Mouse (Mus musculus) liver, embryonic 16.5 days (tissue): ENCODE measurements around the gene Batf3. TPM values are rescaled to one million over a fixed set of nuclear protein-coding genes. Genes with fewer than 3 reads are reported as not detected.

Experiments
- ATAC-seq: fragments of 200-750 bp; cut with Nextera tagmentation; 2 replicates; pipeline ENCODE4 v1.8.0; 2017; ENCODE audit warnings: low read depth, mild to moderate bottlenecking, moderate number of reproducible peaks, moderate library complexity
- H3K27ac ChIP-seq: fragments of 300-500 bp; sonication (generic); 2 replicates; pipeline ENCODE4 v1.5.1; 2014; ENCODE audit warnings: mild to moderate bottlenecking, low read length
- H3K27me3 ChIP-seq: fragments of 300-500 bp; sonication (generic); 2 replicates; pipeline ENCODE4 v1.6.1; 2014; ENCODE audit warnings: low read depth, low read length, mixed read lengths; ENCODE audit not compliant: control insufficient read depth, insufficient read depth
- H3K36me3 ChIP-seq: fragments of 300-500 bp; sonication (generic); 2 replicates; pipeline ENCODE4 v1.6.1; 2014; ENCODE audit warnings: mild to moderate bottlenecking; ENCODE audit not compliant: control insufficient read depth, insufficient read depth
- H3K4me1 ChIP-seq: fragments of 300-500 bp; sonication (generic); 2 replicates; pipeline ENCODE4 v1.6.1; 2014; ENCODE audit warnings: low read depth, low read length, mixed read lengths; ENCODE audit not compliant: control insufficient read depth
- H3K4me2 ChIP-seq: fragments of 300-500 bp; sonication (generic); 2 replicates; pipeline ENCODE4 v1.6.1; 2014; ENCODE audit warnings: low read depth, low read length, mixed read lengths
- H3K4me3 ChIP-seq: fragments of 300-500 bp; sonication (generic); 2 replicates; pipeline ENCODE4 v1.5.1; 2014; ENCODE audit warnings: low read depth, mild to moderate bottlenecking, low read length
- H3K9ac ChIP-seq: fragments of 300-500 bp; sonication (generic); 2 replicates; pipeline ENCODE4 v1.6.1; 2014; ENCODE audit warnings: low read depth, low read length
- H3K9me3 ChIP-seq: fragments of 300-500 bp; sonication (generic); replicated peaks from 2 replicates; pipeline ENCODE4 v1.6.1; 2016; ENCODE audit warnings: low read length; ENCODE audit not compliant: control insufficient read depth
- WGBS: fragments of 180-500 bp; shearing (Covaris S2); extraction: QIAGEN DNeasy Blood & Tissue Kit; methylation state at CpG from one replicate; pipeline ENCODE4 v1.1.7; 2014; ENCODE audit not compliant: insufficient replicate concordance; 5-methylcytosine and 5-hydroxymethylcytosine counted together
- polyA plus RNA-seq: library from polyadenylated mRNA; unstranded; fragments of >200 nt; fragmentation: Nextera tagmentation; extraction: Ambion mirVana; gene quantifications from 2 replicates; pipeline ENCODE4 v1.2.1, GENCODE M21; 2015

The Batf3 gene
- polyA plus RNA-seq, 1 experiment from 2014 or later: 1.5 TPM

- peak; percentile 58 for ATAC-seq
- no peaks in the 10 kb centered on the region; the same call in 1 of the 2 replicates for H3K4me1 ChIP-seq
- no peaks in the 10 kb centered on the region for H3K36me3 ChIP-seq
- 0 out of 2 replicates have a peak overlapping the region, but pooled peaks have one; percentile 10 for H3K4me2 ChIP-seq
- H3K9me3 ChIP-seq: no peaks in the 10 kb centered on the region
- no peaks in the 10 kb centered on the region for H3K27me3 ChIP-seq
- peak overlapping the region; percentile 65 for H3K27ac ChIP-seq
- WGBS: 12% methylated on average over 8 of the region's 8 CpGs
- H3K4me3 ChIP-seq: no peak overlapping the region
- no peak overlapping the region for H3K9ac ChIP-seq
These were observed 13.5 kb downstream of the Batf3 start for GRCm38 (mm10) chr1:191111146-191111545.

- H3K27me3 ChIP-seq: no peaks in the 10 kb centered on the region
- no peak overlapping the region for H3K9ac ChIP-seq
- WGBS: 35% methylated on average over 7 of the region's 7 CpGs
- ATAC-seq: no peak
- H3K36me3 ChIP-seq: no peaks in the 10 kb centered on the region
- no peak overlapping the region for H3K4me2 ChIP-seq
- no peak overlapping the region for H3K27ac ChIP-seq
- no peaks in the 10 kb centered on the region for H3K9me3 ChIP-seq
- H3K4me3 ChIP-seq: no peak overlapping the region
- H3K4me1 ChIP-seq: peaks cover 3% of the 10 kb centered on the region
These were observed 17.2 kb downstream of the Batf3 start for GRCm38 (mm10) chr1:191114868-191115267.

DNA sequence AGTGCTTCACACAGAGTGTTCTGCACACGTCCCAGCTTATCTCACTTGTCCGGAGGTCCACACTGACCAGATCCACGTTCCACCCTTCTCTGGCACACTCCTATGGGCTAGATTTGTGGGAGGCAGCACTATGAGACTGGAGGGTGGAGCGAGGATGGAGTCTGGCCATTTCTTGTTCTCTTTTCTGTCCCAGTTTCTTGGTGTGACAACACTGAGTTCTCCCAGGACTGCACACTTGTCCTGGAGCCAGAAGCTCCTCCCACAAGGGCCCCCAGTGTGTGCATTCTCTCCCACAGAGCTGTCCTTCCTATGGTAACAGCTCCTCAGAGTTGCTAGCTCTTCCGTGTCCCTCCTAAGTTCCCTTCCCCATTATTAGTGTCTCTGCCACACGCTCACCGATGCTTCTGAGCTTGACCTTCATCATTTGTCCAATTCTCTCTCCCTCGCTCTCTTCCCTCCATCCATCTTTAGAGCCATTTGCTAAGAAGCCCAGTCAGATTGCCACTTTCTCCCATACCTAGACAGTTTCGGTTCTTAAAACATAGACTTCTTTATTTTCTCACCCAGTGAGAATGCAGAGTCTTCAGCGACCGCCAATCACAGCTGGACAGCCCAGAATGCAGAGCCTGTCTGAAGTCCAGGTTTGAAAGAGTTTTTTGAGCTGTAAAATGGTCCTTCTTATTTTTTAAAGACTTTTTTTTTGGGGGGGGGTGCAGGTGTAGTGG, 18.0 kb downstream of the Batf3 start:
- no peak overlapping the region for H3K9ac ChIP-seq
- no peak overlapping the region for H3K4me2 ChIP-seq
- no peak overlapping the region for H3K27ac ChIP-seq
- no peak for ATAC-seq
- peaks cover 3% of the 10 kb centered on the region for H3K4me1 ChIP-seq
- no peak overlapping the region for H3K4me3 ChIP-seq
- H3K9me3 ChIP-seq: no peaks in the 10 kb centered on the region
- 58% methylated on average over 11 of the region's 11 CpGs for WGBS
- H3K36me3 ChIP-seq: no peaks in the 10 kb centered on the region
- no peaks in the 10 kb centered on the region for H3K27me3 ChIP-seq

DNA sequence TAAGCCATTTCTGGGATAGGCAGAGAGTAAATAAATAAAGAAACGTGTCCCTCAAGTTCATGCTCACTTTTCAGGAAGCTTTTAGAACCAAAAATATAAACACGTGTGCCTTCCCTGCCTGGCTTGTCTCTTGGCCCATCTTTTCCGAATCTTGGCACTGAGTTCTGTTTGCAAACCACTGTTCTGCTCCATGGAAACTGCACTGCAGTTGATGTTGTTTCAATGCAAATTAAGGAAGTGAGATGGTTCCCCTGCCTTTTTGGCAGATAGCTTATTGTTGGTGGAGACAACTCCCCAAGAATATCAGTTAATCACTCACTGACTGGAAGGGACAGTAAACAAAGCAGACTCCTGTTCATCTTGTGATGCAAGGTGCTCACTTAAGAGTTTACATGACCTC, 25.1 kb downstream of the Batf3 start:
- Histone ChIP-seq H3K36me3 (no peaks in the 10 kb centered on the region), H3K27ac (no peak overlapping the region), H3K27me3 (peaks cover 6% of the 10 kb centered on the region), H3K4me1 (peaks cover 3% of the 10 kb centered on the region), H3K4me3 (no peak overlapping the region), H3K4me2 (no peak overlapping the region), H3K9me3 (no peaks in the 10 kb centered on the region), H3K9ac (no peak overlapping the region)
- no peak for ATAC-seq
- WGBS: 42% methylated on average over 3 of the region's 3 CpGs

GRCm38 (mm10) chr1:191123696-191124095, 26.0 kb downstream of the Batf3 start:
- no peak for ATAC-seq
- peaks cover 2% of the 10 kb centered on the region for H3K4me1 ChIP-seq
- H3K27me3 ChIP-seq: peaks cover 6% of the 10 kb centered on the region
- H3K4me3 ChIP-seq: no peak overlapping the region
- H3K36me3 ChIP-seq: no peaks in the 10 kb centered on the region
- no peak overlapping the region for H3K27ac ChIP-seq
- 56% methylated on average over 2 of the region's 2 CpGs for WGBS
- H3K4me2 ChIP-seq: no peak overlapping the region
- no peak overlapping the region for H3K9ac ChIP-seq
- no peaks in the 10 kb centered on the region for H3K9me3 ChIP-seq

- Histone ChIP-seq H3K27me3 (peaks cover 6% of the 10 kb centered on the region), H3K36me3 (no peaks in the 10 kb centered on the region), H3K4me3 (no peak overlapping the region), H3K4me2 (no peak overlapping the region), H3K4me1 (no peaks in the 10 kb centered on the region; the same call in 1 of the 2 replicates), H3K9ac (no peak overlapping the region), H3K27ac (no peak overlapping the region), H3K9me3 (no peaks in the 10 kb centered on the region)
- 39% methylated on average over 4 of the region's 4 CpGs for WGBS
- ATAC-seq: no peak
These were observed 26.6 kb downstream of the Batf3 start for GRCm38 (mm10) chr1:191124288-191124687.

GRCm38 (mm10) chr1:191125811-191126638, 28.4 kb downstream of the Batf3 start:
- H3K9me3 ChIP-seq: no peaks in the 10 kb centered on the region
- no peak overlapping the region for H3K27ac ChIP-seq
- peak overlapping the region; percentile 46 for H3K4me3 ChIP-seq
- peaks cover 6% of the 10 kb centered on the region for H3K27me3 ChIP-seq
- H3K4me1 ChIP-seq: no peaks in the 10 kb centered on the region; the same call in 1 of the 2 replicates
- H3K4me2 ChIP-seq: peak overlapping the region; percentile 63
- WGBS: 7% methylated on average over 38 of the region's 38 CpGs
- 0 out of 2 replicates have a peak overlapping the region, but pooled peaks have one; percentile 44 for H3K9ac ChIP-seq
- ATAC-seq: peak; percentile 72
- H3K36me3 ChIP-seq: no peaks in the 10 kb centered on the region

DNA sequence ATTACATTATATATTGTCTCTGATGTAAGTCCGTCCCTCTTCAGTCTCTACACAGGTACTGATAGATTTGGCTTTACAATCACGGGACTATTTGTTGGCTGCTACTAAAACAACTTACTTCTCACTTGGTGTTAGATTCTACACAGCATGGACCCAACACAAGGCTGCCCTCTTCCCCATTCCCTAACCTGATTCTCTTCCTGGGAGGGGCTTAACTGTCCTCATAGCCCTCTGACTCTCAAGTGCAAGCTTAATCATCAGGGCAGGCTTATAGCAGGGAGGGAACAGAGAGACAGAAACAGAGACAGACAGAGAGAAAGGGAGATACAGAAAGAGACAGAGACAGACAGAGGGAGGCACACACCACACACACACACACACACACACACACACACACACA, 34.0 kb downstream of the Batf3 start:
- Histone ChIP-seq H3K9me3 (no peaks in the 10 kb centered on the region), H3K4me2 (no peak overlapping the region), H3K27ac (no peak overlapping the region), H3K36me3 (no peaks in the 10 kb centered on the region), H3K27me3 (no peaks in the 10 kb centered on the region), H3K9ac (no peak overlapping the region), H3K4me3 (no peak overlapping the region), H3K4me1 (peaks cover 4% of the 10 kb centered on the region)
- 53% methylated on average over 2 of the region's 2 CpGs for WGBS
- ATAC-seq: no peak

GRCm38 (mm10) chr1:191132240-191132639, 34.6 kb downstream of the Batf3 start:
- peaks cover 4% of the 10 kb centered on the region for H3K4me1 ChIP-seq
- H3K36me3 ChIP-seq: no peaks in the 10 kb centered on the region
- 40% methylated on average over 5 of the region's 5 CpGs for WGBS
- no peak for ATAC-seq
- H3K9ac ChIP-seq: no peak overlapping the region
- no peaks in the 10 kb centered on the region for H3K9me3 ChIP-seq
- no peak overlapping the region for H3K4me2 ChIP-seq
- no peak overlapping the region for H3K27ac ChIP-seq
- H3K27me3 ChIP-seq: no peaks in the 10 kb centered on the region
- H3K4me3 ChIP-seq: no peak overlapping the region
